Mouse (Mus musculus): ENCODE measurements around the gene Ifnar1.
"Not testable (repeated sequence)": the region's sequence is repeated elsewhere in the genome, so short reads cannot be mapped to it uniquely, and the experiment has no call there.

Gene Ifnar1

DNA sequence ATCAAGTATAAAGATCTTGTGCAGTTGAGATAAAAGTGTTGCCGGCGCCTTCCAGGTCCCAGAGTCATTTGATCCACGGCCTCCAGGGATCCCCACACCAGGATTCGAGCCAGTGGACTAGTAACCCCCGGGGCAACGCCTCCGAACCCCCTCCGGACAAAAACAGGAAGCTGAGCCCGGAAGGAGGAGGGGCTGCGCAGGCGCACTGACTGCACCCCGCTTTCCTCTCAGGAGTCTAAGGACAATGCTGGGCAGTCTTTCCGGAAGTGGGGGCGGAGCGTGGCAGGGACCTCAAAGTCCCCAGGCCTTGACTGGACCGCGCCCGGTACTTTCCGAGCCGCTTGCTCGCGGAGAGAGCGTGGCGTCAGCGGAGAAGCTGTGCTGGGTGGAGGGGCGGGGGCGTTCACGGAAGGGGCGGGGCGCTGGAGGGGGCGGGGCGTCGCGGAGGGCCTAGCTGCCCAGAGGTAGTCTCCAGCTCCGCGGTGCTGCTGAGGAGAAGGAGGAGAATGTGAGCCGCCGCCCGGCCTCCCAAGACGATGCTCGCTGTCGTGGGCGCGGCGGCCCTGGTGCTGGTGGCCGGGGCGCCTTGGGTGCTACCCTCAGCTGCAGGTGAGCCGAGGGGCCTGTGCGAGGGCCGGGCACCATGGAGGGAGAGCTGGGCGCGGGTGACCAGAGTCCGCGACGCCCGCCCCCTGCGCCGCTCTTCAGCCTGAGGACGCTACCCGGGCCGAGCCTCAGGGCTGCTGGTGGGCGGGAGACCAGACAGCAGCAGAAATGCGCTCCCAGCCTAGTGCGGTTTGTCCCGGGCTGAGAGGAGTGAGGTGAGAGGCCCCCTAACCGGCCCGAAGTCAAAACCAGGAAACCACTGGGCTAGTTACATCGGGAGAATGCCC, at the start of gene Ifnar1:
Gene Ifnar1 (plus strand): TSS at position 431 of the 893 bp plus-strand sequence.
- peak; percentile 99 to 100 for DNase-seq (ENCODE audit: inconsistent age in 2 of 2, low spot score in 1 of 2)

DNA sequence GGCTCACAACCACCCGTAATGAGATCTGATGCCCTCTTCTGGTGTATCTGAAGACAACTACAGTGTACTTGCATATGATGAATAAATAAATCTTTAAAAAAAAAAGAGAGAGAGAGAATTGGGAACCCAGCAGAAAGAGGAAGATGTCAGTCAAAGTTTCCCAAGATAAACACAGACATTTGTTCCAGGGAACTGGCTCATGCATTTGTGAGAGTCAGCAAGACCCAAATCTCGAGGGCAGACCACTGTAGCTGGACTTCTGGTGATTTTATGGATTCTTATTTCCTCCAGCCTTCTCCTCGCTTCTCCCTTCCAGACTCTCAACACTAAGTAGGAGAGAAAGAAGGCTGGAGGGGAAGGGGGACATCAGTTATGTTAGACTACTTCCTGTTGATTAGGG, 47.0 kb upstream of the Ifnar1 start:
- DNase-seq (ENCODE audit: inconsistent age in 2 of 2, low spot score in 1 of 2), result no peak

DNA sequence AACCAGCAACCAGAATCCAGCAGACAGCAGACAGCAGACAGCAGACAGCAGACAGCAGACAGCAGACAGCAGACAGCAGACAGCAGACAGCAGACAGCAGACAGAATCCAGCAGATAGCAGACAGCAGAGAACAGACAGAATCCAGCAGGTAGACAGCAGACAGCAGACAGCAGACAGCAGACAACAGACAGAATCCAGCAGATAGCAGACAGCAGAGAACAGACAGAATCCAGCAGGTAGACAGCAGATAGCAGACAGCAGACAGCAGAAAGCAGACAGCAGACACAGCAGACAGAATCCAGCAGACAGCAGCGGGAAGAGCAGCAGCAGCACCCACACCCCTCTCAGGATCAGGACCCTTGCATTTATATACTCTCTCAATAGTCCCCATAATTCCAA, 46.4 kb upstream of the Ifnar1 start:
- not testable (repeated sequence) for DNase-seq (ENCODE audit: inconsistent age in 2 of 2, low spot score in 1 of 2)

DNA sequence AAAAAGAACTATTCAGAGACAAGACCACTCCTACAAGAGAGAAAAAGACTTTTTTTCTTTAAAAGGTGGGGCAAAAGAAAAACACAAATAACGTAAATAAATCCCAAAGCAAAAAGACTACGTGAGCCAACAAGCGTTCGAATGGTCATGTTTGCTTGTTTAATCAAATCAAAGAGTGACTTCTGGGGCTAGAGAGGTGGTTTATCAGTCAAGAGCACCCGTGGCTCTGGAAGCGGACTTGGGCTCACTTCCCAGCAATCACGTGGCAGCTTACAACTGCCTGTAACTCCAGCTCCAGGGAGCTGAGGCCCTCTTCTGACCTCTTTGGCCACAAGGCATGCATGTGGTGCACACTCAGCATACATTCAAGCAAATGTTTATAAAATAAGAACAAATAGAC, 43.7 kb upstream of the Ifnar1 start:
- DNase-seq (ENCODE audit: inconsistent age in 2 of 2, low spot score in 1 of 2), result peak; percentile 78 to 85

DNA sequence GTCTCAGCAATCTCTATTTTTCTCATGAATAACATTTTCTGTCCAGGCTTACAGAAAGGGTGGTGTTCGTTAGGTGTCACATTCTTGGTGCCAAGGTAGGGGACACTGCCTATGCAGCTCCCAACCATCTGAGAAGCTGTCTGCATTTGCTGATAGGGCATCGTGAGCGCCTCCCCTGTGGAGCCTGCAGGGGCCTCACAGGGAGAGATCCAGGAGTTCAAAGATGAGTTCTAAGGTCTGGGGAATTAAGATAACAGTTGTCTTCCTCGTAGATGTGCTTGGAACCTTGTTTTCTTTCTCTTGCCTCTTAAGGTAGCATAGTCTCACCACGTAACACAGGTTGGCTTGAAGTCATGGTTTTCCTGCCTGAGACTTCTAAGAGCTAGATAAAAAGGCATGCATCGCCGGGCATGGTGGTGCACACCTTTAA, 43.2 kb upstream of the Ifnar1 start:
- no peak for DNase-seq (ENCODE audit: inconsistent age in 2 of 2, low spot score in 1 of 2)

DNA sequence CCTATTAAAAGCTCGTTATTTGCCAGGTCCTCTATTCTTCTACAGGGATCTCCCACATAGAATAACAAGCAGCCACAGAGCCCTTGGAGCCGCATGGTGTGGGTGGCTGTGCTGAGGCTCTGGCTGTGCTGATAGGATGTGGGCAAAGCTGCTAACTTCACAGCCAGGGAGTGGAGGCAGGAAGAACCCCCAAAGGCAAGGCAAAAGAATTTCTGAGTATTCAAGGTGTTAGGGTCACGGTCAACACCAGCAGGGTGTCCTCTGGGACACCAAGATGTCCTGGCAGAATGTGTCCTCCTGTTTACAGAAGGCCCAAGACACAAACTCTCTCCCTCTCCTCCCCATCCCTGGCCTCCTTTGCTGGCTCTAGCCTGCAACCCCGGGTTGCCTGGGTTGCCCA, 42.6 kb upstream of the Ifnar1 start:
- DNase-seq (ENCODE audit: inconsistent age in 2 of 2, low spot score in 1 of 2), result no peak

DNA sequence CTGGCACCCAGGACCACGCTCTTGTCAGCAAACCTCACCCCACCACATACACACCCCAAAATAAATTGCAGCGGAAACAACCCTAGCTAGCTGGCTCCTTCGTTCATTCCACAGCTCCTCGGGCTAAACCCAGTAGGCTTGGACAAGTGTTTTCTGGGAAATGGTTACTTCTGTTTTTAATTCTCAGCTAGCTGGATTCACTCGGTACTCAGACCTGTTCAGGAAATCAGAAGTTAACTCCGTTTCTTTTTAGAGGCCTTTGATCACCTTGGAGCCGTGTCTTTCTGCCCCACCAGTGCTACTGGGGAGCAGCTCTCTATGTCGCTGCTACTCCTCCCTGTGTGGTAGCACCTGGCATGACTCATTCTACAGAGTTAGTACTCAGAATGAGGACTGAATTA, 41.8 kb upstream of the Ifnar1 start:
- DNase-seq (ENCODE audit: inconsistent age in 2 of 2, low spot score in 1 of 2), result no peak

DNA sequence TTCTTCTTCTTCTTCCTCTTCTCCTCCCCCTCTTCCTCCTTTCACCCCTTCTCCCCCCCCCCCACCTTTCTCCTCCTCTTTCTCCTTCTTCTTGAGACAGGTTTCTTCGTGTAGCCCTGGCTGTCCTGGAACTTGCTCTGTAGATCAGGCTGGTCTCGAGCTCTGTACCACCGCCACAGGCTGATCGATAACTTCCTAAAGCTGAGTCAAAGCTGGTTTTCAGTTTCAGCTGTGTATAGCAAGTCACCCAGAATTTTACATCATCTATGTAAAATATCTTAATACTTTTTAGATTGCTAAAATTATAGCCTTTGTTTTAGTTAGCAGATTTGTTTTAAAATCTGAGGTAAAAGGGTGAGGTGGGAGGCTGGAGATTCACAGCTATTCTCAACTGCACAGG, 40.2 kb upstream of the Ifnar1 start:
- DNase-seq (ENCODE audit: inconsistent age in 2 of 2, low spot score in 1 of 2), result no peak

DNA sequence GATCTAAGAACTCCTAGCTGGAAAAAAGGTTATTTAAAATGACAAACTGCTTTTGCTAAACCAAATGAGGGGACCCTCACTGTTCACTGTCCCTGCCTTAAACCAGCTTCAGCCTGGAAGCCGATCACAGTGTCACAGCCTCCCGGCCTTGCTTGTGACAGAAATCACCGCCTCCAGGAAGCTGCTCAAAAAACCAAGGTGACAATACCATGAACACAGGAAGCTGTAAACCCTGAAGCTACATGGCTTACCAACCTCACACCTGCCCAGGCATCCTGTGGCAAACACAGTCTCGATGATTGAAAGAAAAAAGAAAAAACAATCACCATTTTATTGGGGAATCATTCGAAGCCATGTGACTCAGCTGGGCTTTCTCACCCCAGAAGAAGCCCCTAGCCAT, 39.5 kb upstream of the Ifnar1 start:
- DNase-seq (ENCODE audit: inconsistent age in 2 of 2, low spot score in 1 of 2), result no peak

DNA sequence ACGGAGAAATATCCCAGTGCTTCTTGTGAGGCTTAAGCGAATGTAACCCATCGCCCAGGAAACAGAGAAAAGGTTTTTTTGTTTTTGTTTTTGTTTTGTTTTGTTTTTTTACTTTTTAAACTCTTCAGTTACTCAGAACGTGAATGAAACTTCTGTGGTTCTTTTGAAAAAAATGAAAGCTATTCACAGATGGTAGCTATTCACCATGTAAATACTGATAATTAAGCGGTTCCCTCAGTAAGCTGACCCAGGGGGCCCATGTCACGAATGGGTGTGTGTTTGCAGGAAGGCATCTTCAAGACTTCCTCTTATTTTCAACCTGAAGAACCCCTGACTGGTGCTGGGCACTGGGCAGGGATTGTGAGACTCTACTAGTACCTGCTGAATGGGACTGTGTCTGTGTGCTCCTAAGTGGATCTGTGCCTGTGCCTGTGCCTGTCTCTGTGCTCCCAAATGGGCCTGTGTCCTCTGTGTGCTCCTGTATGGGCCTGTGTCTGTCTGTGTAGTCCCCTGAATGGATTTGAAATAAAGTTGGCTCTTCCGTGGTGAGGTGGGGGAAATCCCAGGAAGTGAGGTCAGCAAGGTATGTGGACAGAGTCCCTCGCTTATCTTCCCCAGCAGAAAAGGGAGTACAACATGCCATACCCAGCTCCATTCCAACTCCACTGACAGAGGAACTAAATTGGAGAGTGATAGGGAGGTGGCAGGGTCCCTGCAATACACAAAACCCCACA, 38.1 kb upstream of the Ifnar1 start:
- DNase-seq (ENCODE audit: inconsistent age in 2 of 2, low spot score in 1 of 2), result no peak

DNA sequence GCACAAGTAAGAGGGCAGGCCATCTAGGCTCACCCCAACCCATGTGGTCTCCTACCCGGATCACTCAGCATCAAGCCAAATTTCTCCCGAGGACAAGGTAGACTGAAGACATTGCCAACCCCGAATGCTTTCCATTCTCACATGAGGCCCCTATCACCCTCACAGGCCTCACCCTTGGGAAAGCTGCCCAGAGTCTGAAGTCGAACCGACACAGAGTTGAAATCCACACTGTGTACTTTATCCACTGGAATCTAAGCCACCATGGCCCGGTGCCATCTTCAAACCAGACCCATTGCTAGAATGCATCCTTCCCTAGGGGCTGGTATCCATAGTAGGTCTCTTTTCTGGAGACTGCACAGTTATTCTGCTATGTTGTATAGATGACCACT, 37.5 kb upstream of the Ifnar1 start:
- DNase-seq (ENCODE audit: inconsistent age in 2 of 2, low spot score in 1 of 2), result no peak

DNA sequence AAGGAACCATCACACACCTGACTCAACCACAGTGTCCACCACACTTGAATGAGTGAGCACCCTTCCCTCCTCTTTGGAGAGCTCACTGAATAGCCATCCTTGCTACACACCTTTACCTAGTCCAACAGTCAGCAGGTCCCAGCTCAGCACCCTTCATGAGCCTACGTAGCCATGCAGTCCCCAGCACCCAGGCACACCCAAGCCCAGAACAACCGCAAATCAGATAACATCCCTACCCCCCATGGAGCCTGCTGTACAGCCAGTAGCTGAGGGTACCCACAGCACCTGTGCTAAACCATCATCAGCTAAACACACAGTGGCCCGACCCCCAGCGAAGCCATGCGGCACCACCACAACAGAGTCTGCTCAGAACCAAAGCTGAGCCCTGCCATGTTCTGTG, 37.0 kb upstream of the Ifnar1 start:
- DNase-seq (ENCODE audit: inconsistent age in 2 of 2, low spot score in 1 of 2), result no peak

DNA sequence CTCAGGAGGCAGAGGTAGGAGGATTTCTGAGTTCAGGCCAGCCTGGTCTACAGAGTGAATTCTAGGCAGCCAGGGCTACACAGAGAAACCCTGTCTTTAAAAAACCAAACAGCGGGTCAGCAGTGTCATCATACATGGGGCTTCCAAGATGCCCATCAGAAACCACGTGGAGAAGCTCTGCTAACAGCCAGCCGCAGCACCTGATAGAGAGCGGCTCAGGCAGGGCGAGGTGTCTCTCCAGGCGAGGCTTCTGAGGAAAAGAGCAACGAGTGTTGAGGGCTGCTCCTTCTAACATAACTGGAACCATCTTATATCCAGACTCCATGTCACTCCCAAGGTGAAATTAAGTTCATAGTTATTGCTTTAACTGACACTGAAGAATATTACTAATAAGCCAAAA, 36.1 kb upstream of the Ifnar1 start:
- no peak for DNase-seq (ENCODE audit: inconsistent age in 2 of 2, low spot score in 1 of 2)

DNA sequence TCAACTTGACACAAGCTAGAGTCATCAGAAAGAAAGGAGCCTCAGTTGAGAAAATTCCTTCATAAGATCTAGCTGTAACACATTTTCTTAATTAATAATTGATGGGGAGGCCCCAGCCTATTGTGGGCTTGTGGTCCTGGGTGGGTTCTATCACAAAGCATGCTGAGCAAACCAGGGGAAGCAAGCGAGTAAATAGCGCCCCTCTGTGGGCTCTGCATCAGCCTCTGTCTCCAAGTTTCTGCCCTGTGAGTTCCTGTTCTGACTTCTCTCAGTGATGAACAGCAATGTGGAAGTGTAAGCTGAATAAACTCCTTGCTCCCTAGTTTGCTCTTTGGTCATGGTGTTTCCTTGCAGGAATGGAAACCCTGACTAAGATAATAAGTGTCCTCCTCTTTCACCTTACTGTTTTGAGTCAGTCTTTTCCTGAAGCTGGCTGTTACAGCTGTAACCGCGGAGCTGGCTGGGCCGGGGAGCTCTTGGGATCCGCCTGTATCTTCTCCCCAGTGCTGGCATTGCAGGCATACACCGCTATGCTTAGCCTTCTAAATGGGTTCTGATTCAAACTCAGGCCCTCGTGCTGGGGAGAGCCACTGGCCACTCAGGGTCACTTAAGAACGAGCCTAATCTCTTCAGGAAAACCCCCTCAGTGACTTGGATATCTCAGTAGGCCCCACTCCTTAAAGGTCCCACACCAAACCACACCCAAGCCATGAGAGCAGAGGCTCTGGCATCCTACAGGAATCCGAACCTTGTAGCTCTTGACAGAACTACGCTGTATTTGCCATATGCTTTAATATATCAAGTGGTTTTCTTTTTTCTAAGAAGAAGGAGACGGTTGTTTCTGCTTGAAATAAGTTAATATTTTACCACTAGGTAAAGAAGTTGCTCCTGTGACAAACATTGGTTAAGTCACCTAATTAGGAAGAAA, 34.6 kb upstream of the Ifnar1 start:
- DNase-seq (ENCODE audit: inconsistent age in 2 of 2, low spot score in 1 of 2), result no peak

DNA sequence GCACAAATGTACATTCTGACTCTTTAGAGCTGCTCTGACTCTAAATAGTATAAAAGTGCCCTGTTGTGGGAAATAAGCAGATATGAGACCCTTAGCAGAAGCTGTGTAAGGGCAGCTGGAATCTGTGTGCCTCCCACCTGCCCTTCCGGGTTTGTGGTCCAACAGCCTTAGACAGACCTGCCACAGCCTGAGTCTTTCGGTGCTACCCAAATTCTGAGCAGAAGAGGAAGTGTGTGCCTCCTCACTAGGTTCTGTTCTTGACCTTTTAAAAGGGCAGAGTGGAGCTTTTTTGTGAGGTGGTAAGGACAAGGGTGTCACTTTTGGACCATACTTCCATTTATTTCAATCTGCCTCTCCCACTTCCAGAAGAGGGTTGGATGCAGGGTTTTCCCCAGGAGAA, 33.1 kb upstream of the Ifnar1 start:
- no peak for DNase-seq (ENCODE audit: inconsistent age in 2 of 2, low spot score in 1 of 2)

DNA sequence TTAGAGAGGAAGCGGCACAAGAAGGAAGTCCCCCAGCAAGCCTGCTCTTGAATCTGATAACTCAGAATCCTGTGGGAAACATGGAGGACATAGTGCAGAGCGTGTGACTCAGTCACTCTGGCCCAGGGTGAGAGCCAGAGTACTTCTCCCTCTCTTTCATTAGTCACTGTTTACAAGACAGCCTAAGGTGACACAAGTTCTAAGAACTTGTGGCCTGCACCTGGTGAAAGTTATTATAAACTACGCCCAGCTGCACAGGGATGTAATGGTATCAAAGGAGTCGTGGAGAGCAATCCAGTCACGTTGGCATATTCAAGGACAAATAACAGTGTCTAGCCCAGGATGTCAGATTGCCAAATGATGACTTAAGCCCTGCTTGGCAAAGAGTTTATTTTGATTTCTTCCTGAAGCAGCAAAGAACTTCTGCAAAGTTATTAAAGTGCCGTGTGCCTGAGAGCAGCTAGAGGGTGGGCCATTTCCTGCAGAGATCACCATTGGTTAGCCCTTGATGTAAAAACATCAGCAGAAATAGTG, 32.6 kb upstream of the Ifnar1 start:
- peak; percentile 76 to 94 for DNase-seq (ENCODE audit: inconsistent age in 2 of 2, low spot score in 1 of 2)

DNA sequence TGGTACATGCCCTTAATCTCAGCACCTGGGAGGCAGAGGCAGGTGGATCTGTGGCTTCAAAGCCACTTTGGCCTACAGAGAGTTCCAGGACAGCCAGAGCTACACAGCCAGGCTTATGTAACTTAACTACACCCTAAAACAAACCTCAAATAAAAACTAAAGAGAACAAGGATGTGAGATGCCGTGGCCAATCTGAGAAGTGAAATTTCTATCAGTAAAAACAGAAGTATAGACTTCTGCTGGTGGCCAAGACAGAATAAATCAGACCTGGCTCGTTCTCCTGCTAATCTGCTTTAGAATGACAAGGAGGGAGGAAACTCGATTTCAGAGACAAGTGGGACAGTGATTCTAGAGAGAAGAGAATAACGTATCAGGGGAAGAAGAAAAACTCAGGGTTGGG, 29.2 kb upstream of the Ifnar1 start:
- DNase-seq (ENCODE audit: inconsistent age in 2 of 2, low spot score in 1 of 2), result no peak

DNA sequence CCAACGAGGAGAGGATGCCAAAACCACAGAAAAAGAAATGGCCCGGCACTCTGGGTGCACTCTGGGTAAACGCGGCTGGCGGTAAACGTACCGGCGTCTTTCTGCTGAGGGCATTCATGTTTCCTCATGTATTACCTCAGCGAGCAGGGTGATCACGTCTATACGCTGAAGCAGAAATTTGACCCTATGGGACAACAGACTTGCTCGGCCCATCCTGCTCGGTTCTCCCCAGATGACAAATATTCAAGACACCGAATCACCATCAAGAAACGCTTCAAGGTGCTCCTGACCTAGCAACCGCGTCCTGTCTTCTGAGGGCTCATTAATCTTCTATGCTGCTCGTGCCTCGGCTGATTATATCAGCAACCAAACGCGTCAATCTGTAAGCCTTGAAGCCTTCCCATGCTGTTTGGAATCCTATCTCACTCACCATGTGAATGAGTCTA, 26.7 kb upstream of the Ifnar1 start:
- no peak for DNase-seq (ENCODE audit: inconsistent age in 2 of 2, low spot score in 1 of 2)

DNA sequence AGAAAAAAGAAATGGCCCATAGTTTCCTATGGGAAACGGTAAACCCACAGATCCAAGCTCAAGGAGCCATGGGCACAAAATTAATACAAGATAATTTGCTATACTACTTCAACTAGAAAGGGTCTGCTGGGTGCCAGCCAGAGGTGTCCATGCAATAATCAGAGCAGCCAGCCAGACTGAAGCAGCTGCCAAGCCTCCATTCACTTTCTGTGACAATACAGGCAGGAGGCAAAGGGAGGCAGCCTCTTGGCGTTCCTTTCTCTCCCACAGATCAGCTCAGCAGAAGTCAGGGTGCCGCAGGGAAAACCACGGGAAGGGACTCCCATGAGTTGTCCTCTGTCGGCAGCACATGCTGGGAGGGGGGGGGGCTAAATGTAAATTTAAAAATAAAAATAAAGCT, 26.1 kb upstream of the Ifnar1 start:
- DNase-seq (ENCODE audit: inconsistent age in 2 of 2, low spot score in 1 of 2), result peak in 1 of 2 experiments; percentile 63

DNA sequence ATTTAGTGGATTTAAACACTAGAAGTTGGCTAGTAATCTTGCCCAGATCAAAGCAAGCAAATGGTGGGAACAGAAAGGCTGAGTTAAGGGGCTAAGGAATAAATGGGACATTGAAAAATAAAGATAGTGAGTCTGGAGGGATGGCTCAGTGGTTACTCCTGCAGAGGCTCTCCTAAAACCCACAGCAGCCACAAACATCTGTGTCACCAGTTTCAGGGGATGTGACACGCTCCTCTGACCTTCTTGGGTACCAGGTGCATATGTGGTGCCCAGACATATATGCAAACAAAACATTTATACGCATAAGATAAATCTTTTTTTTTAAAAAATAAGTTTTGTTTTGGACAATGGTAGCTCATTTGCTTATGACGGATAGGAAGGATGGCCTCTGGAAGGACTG, 25.6 kb upstream of the Ifnar1 start:
- no peak for DNase-seq (ENCODE audit: inconsistent age in 2 of 2, low spot score in 1 of 2)

DNA sequence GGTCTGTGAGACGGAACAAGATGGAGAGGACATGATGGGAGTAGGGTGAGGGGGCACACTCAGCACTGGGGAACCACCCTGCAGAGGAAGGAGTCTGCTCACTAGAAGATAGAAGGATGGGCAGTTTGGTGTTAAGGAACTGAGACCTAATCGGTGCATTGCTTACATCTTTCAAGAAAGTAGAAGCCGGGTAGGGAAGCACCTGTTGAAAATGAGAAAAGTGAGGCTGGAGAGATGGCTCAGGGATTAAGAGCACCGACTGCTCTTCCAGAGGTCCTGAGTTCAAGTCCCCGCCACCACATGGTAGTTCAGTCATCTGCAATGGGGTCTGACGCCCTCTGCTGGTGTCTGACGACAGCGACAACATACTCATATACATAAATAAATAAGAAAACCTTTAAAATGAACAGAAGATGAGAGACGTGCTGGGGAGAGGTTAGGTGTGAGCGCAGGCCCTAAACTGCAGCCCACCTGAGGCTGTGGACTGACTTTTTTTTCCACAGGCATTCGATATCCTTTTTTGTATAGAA, 25.1 kb upstream of the Ifnar1 start:
- DNase-seq (ENCODE audit: inconsistent age in 2 of 2, low spot score in 1 of 2), result peak in 1 of 2 experiments; percentile 64

Measured in adrenal gland, adult (tissue).